ENCODE assay signal across 19 mouse cellular contexts in genomic region chr4:45770638-45771033, GRCm38 (mm10). TPM values are rescaled to one million over a fixed set of nuclear protein-coding genes. Genes with fewer than 3 reads are reported as not detected.
DNase-seq lines count a peak whose midpoint lies in the region; ATAC-seq lines count a peak whose summit lies in the region.
"Had no signal": no experiment of that assay in that cellular context is flagged by ENCODE, and none has a peak within 500 bp of the region (broad histone marks: within the 10 kb centered on the region; RNA-seq: fewer than 3 reads in every experiment).

No protein-coding gene starts in this region.

- peak overlapping the region; percentile 62; the same call in 1 of the 2 replicates for H3K27ac ChIP-seq in neural tube, embryonic 11.5 days (ENCODE audit: low read depth, low read length)
- no peak overlapping the region for H3K27ac ChIP-seq in embryonic facial prominence, embryonic 13.5 days
- H3K27ac ChIP-seq in hindbrain, embryonic 13.5 days, result peak overlapping the region; percentile 71
- H3K27ac ChIP-seq: liver, embryonic 14.5 days had no signal

- no peak overlapping the region for H3K4me3 ChIP-seq in neural tube, embryonic 11.5 days (ENCODE audit: low read depth, low read length)
- H3K4me3 ChIP-seq in embryonic facial prominence, embryonic 13.5 days, result no peak overlapping the region
- no peak overlapping the region for H3K4me3 ChIP-seq in hindbrain, embryonic 13.5 days
- H3K4me3 ChIP-seq: limb, embryonic 10.5 days had no signal

- H3K9ac ChIP-seq in neural tube, embryonic 11.5 days (ENCODE audit: low read length), result peak overlapping the region; percentile 35
- peak overlapping the region; percentile 51; the same call in 1 of the 2 replicates for H3K9ac ChIP-seq in embryonic facial prominence, embryonic 13.5 days
- peak overlapping the region; percentile 57 for H3K9ac ChIP-seq in hindbrain, embryonic 13.5 days
- H3K9ac ChIP-seq: liver, embryonic 14.5 days had no signal

- H3K36me3 ChIP-seq in neural tube, embryonic 11.5 days (ENCODE audit: control insufficient read depth, insufficient read depth, low read length), result no peaks in the 10 kb centered on the region
- no peaks in the 10 kb centered on the region for H3K36me3 ChIP-seq in embryonic facial prominence, embryonic 13.5 days
- no peaks in the 10 kb centered on the region for H3K36me3 ChIP-seq in hindbrain, embryonic 13.5 days
- H3K36me3 ChIP-seq: limb, embryonic 10.5 days had no signal

- DNase-seq in neural tube, embryonic 11.5 days (ENCODE audit: low spot score), result no peak
- no peak for DNase-seq in neural tube, embryonic 10.5 days (ENCODE audit: extremely low spot score, low spot score)
- DNase-seq in adrenal gland, adult 18-20 months (ENCODE audit: low spot score in 2 of 2), result no peak
- DNase-seq in cerebellum, adult 9-10 months, result no peak
- no peak for DNase-seq in urinary bladder, adult 18-20 months (ENCODE audit: low spot score in 2 of 2)
- DNase-seq: adrenal gland, adult 8-10 months; cerebellum, postnatal 10 days; kidney, postnatal 14 days; lung, postnatal 10 days; thymus, adult 18-20 months had no signal

- no peak for ATAC-seq in neural tube, embryonic 11.5 days (ENCODE audit: insufficient read depth, low FRiP score, low TSS enrichment)
- ATAC-seq in embryonic facial prominence, embryonic 13.5 days (ENCODE audit: insufficient number of reproducible peaks, insufficient read depth, low FRiP score, low TSS enrichment, low read depth), result no peak
- ATAC-seq in hindbrain, embryonic 13.5 days (ENCODE audit: low FRiP score), result no peak
- ATAC-seq: CD4-positive, CD25-positive, alpha-beta regulatory T cell, adult 4 months; intestine, postnatal 0 days; Patski had no signal

- 3% methylated on average over 4 of the region's 4 CpGs for WGBS in neural tube, embryonic 11.5 days
- WGBS in embryonic facial prominence, embryonic 13.5 days, result 26% methylated on average over 4 of the region's 4 CpGs
- 5% methylated on average over 4 of the region's 4 CpGs for WGBS in hindbrain, embryonic 13.5 days

- H3K4me2 ChIP-seq in neural tube, embryonic 11.5 days (ENCODE audit: low read depth), result no peak overlapping the region
- no peak overlapping the region for H3K4me2 ChIP-seq in embryonic facial prominence, embryonic 13.5 days
- H3K4me2 ChIP-seq in hindbrain, embryonic 13.5 days, result no peak overlapping the region

- no peaks in the 10 kb centered on the region for H3K27me3 ChIP-seq in neural tube, embryonic 11.5 days (ENCODE audit: control insufficient read depth, insufficient read depth, low read length)
- H3K27me3 ChIP-seq in embryonic facial prominence, embryonic 13.5 days, result peaks cover 52% of the 10 kb centered on the region
- peaks cover 20% of the 10 kb centered on the region for H3K27me3 ChIP-seq in hindbrain, embryonic 13.5 days
- H3K27me3 ChIP-seq: Patski had no signal

- H3K9me3 ChIP-seq in neural tube, embryonic 11.5 days (ENCODE audit: control insufficient read depth, low read length), result no peaks in the 10 kb centered on the region
- H3K9me3 ChIP-seq in embryonic facial prominence, embryonic 13.5 days, result no peaks in the 10 kb centered on the region
- H3K9me3 ChIP-seq in hindbrain, embryonic 13.5 days, result no peaks in the 10 kb centered on the region
- H3K9me3 ChIP-seq: limb, embryonic 10.5 days had no signal

- peaks cover 22% of the 10 kb centered on the region for H3K4me1 ChIP-seq in neural tube, embryonic 11.5 days (ENCODE audit: control insufficient read depth, insufficient read depth, low read length)
- H3K4me1 ChIP-seq in embryonic facial prominence, embryonic 13.5 days, result peaks cover 38% of the 10 kb centered on the region
- H3K4me1 ChIP-seq in hindbrain, embryonic 13.5 days (replicated peaks), result peaks cover 62% of the 10 kb centered on the region

RNA-seq across cellular contexts. Expression of gene Aldh1b1, which starts 28.2 kb away (rescaled TPM):
- 4.1 and 4.6 TPM in 2 replicates for polyA plus RNA-seq in neural tube, embryonic 11.5 days (2014; fragmentation: Nextera tagmentation; extraction: Ambion mirVana)
- 4.3 and 6.7 TPM in 2 replicates for polyA plus RNA-seq in embryonic facial prominence, embryonic 13.5 days (2015; fragmentation: Nextera tagmentation; extraction: Ambion mirVana)
- 17.7 and 18.0 TPM in 2 replicates for polyA plus RNA-seq in hindbrain, embryonic 13.5 days (2015; fragmentation: Nextera tagmentation; extraction: Ambion mirVana)
- 10 to 100 TPM; 15.3 to 31.9 TPM for total RNA-seq in adrenal gland, adult 18-20 months (2021)

RNA-seq across cellular contexts. Expression of gene Igfbpl1, which starts 56.1 kb away (rescaled TPM):
- 76.8 and 90.4 TPM in 2 replicates for polyA plus RNA-seq in neural tube, embryonic 11.5 days (2014; fragmentation: Nextera tagmentation; extraction: Ambion mirVana)
- 1.1 and 1.2 TPM in 2 replicates for polyA plus RNA-seq in embryonic facial prominence, embryonic 13.5 days (2015; fragmentation: Nextera tagmentation; extraction: Ambion mirVana)
- polyA plus RNA-seq in hindbrain, embryonic 13.5 days (2015; fragmentation: Nextera tagmentation; extraction: Ambion mirVana), result 50.5 and 67.0 TPM in 2 replicates
- total RNA-seq in adrenal gland, adult 18-20 months (2021), result under 1 TPM in 1 of 2 experiments, not detected in 1; 0.13 TPM
- total RNA-seq: gastrocnemius, postnatal 4 days; megakaryocyte-erythroid progenitor cell, adult 5-6 weeks had no signal
- polyA plus RNA-seq: CD4-positive, CD25-positive, alpha-beta regulatory T cell, adult 4 months; Patski had no signal

Comparison
In these comparisons a context has a peak if more than half of its experiments do, and no peak if none do; other contexts are left out.
1. RNA of gene Igfbpl1, which starts 56.1 kb away (polyA plus RNA-seq): 76.8 to 90.4 TPM in neural tube, embryonic 11.5 days and 50.5 to 67.0 TPM in hindbrain, embryonic 13.5 days; 1.1 to 1.2 TPM in embryonic facial prominence, embryonic 13.5 days; every median in the first group is over 10 times any median in the second.
2. Peak in every context shown above with its lines, with median percentiles within 50 percentile points of each other: H3K9ac ChIP-seq.